Mouse (Mus musculus): ENCODE data around the gene Herpud1. TPM values are rescaled to one million over a fixed set of nuclear protein-coding genes. Genes with fewer than 3 reads are reported as not detected.
A peak's percentile ranks its signal among the peaks of the same experiment; 100 is the strongest.

Herpud1 gene
- total and polyA plus RNA-seq, 2 experiments from 2014 or later, result 131 to 177 TPM

DNA sequence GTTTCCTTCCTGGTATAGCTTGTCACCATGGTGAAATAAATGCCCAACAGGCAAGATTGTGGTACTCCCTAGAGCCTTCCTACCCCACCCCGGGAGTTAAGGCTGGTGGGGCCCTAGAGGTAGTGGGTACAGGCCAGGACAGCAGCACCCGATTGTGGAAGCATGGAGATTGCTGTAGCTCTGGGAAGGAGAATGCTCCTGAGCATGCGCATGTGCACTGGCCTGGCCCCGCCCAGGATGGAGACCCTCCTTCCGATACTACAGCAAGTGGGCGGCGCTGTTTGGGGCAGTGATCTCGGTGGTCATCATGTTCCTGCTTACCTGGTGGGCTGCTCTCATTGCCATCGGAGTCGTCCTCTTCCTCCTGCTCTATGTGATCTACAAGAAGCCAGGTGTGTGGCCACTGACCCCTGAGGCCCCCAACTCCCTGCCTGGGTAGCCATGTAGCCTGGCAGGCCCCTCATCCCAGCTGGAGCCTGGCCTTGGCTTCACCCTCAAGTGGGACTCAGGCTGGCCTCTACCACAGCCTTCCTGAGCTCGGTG lies 42.4 kb upstream of the Herpud1 start:
- Histone ChIP-seq H3K27me3 (ENCODE audit: control insufficient read depth, insufficient read depth, low read length) (no peaks in the 10 kb centered on the region), H3K4me2 (ENCODE audit: low read depth, low read length) (no peak overlapping the region)

DNA sequence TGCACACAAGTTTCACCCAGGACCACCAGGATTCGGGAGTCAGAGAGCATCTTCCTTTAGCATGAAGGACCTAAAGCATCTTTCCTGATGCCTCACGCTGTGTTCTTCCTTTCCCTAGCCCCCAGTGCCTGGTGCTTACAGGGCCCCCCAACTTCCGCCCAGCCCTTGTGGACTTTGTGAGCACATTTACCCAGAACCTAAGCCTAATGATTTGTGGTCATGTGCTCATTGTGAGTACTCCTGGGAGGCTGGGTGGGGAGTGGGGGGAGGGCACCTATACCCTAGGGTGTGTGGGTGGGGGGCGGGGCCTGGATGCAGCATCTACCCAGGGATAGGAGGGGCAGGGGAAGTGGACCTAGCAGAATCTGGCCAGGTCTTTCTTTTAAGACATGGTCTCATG lies 40.6 kb upstream of the Herpud1 start:
- H3K4me3 ChIP-seq (ENCODE audit: low read depth, low read length), result no peak overlapping the region
- no peaks in the 10 kb centered on the region for H3K27me3 ChIP-seq (ENCODE audit: control insufficient read depth, insufficient read depth, low read length)
- H3K27ac ChIP-seq (ENCODE audit: low read depth), result no peak overlapping the region
- ATAC-seq (ENCODE audit: insufficient read depth, low read depth) (no peak), DNase-seq (ENCODE audit: low spot score) (no peak)
- TF ChIP-seq EP300 (IDR thresholded peaks at IDR 0.05; ENCODE audit: low read depth) (no peak), CTCF (IDR thresholded peaks at IDR 0.05; ENCODE audit: low read depth) (no peak)
- H3K36me3 ChIP-seq (replicated peaks; ENCODE audit: control insufficient read depth, insufficient read depth, low read length), result no peaks in the 10 kb centered on the region
- H3K9me3 ChIP-seq (replicated peaks; ENCODE audit: control insufficient read depth, low read length), result no peaks in the 10 kb centered on the region
- H3K4me1 ChIP-seq (ENCODE audit: control insufficient read depth, insufficient read depth), result no peaks in the 10 kb centered on the region
- no peak overlapping the region for H3K9ac ChIP-seq (replicated peaks; ENCODE audit: low read depth, low read length)
- no peak overlapping the region for H3K4me2 ChIP-seq (ENCODE audit: low read depth, low read length)
- 84% methylated on average over 4 of the region's 4 CpGs for WGBS

More for the DNA sequence above, 42.4 kb upstream of the Herpud1 start:
- Histone ChIP-seq H3K4me1 (ENCODE audit: control insufficient read depth, insufficient read depth) (no peaks in the 10 kb centered on the region), H3K9ac (replicated peaks; ENCODE audit: low read depth, low read length) (no peak overlapping the region), H3K36me3 (replicated peaks; ENCODE audit: control insufficient read depth, insufficient read depth, low read length) (no peaks in the 10 kb centered on the region), H3K9me3 (replicated peaks; ENCODE audit: control insufficient read depth, low read length) (no peaks in the 10 kb centered on the region), H3K27ac (ENCODE audit: low read depth) (peak overlapping the region; percentile 43), H3K4me3 (ENCODE audit: low read depth, low read length) (no peak overlapping the region)
- TF ChIP-seq EP300 (IDR thresholded peaks at IDR 0.05; ENCODE audit: low read depth), result no peak
- TF ChIP-seq CTCF (IDR thresholded peaks at IDR 0.05; ENCODE audit: low read depth), result no peak
- DNase-seq (ENCODE audit: low spot score), result no peak
- WGBS, result 84% methylated on average over 11 of the region's 11 CpGs
- peak; percentile 25; the same call in 1 of the 2 replicates for ATAC-seq (ENCODE audit: insufficient read depth, low read depth)

DNA sequence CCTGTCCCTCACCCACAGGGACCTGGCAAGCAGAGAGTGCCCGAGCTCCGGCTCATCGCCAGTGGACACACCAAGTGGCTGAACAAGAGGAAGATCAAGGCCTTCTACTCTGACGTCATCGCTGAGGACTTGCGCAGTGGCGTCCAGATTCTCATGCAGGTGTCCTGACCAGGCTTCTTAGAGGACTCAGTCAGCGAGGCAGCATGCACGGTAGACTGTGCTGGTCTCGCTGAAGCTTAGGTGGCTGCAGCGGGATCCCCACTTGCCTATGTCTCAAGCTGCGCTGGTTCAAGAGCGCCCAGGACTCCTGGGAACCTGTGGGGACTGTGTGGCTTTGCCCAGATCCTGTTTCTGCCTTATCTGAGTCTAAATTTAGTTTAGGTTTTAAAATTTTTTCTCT lies 40.0 kb upstream of the Herpud1 start:
- H3K9me3 ChIP-seq (replicated peaks; ENCODE audit: control insufficient read depth, low read length), result no peaks in the 10 kb centered on the region
- no peak for TF ChIP-seq CTCF (IDR thresholded peaks at IDR 0.05; ENCODE audit: low read depth)
- no peak for TF ChIP-seq EP300 (IDR thresholded peaks at IDR 0.05; ENCODE audit: low read depth)
- no peak overlapping the region for H3K4me3 ChIP-seq (ENCODE audit: low read depth, low read length)
- H3K27me3 ChIP-seq (ENCODE audit: control insufficient read depth, insufficient read depth, low read length), result no peaks in the 10 kb centered on the region
- no peak for ATAC-seq (ENCODE audit: insufficient read depth, low read depth)
- no peaks in the 10 kb centered on the region for H3K4me1 ChIP-seq (ENCODE audit: control insufficient read depth, insufficient read depth)
- H3K4me2 ChIP-seq (ENCODE audit: low read depth, low read length), result no peak overlapping the region
- H3K9ac ChIP-seq (replicated peaks; ENCODE audit: low read depth, low read length), result no peak overlapping the region
- whole genome bisulfite sequencing, result 84% methylated on average over 13 of the region's 13 CpGs
- no peaks in the 10 kb centered on the region for H3K36me3 ChIP-seq (replicated peaks; ENCODE audit: control insufficient read depth, insufficient read depth, low read length)
- H3K27ac ChIP-seq (ENCODE audit: low read depth), result no peak overlapping the region
- DNase-seq (ENCODE audit: low spot score), result no peak

DNA sequence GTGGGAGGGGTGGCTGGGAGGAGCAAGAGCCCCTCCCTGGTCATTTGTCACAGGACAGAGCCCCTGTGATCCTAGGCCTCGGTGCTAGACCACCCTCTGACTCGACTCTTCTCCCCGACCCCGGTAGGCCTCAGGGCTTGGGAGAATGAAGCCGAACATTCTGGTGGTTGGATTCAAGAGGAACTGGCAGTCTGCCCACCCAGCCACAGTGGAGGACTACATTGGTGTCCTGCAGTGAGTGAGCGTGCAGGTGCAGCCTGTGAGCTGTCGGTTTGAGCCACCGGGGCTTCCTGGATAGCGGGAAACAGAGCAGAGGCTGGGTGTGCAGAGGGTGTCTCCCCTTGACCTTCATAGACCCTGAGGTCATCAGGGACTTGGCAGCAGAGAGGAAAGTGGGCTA lies 37.8 kb upstream of the Herpud1 start:
- H3K9ac ChIP-seq (replicated peaks; ENCODE audit: low read depth, low read length), result no peak overlapping the region
- H3K4me1 ChIP-seq (ENCODE audit: control insufficient read depth, insufficient read depth), result no peaks in the 10 kb centered on the region
- DNase-seq (ENCODE audit: low spot score) (peak; percentile 21), ATAC-seq (ENCODE audit: insufficient read depth, low read depth) (peak; percentile 33; the same call in 1 of the 2 replicates)
- WGBS, result 33% methylated on average over 9 of the region's 9 CpGs
- H3K27ac ChIP-seq (ENCODE audit: low read depth), result no peak overlapping the region
- no peak overlapping the region for H3K4me3 ChIP-seq (ENCODE audit: low read depth, low read length)
- TF ChIP-seq CTCF (IDR thresholded peaks at IDR 0.05; ENCODE audit: low read depth) (no peak), EP300 (IDR thresholded peaks at IDR 0.05; ENCODE audit: low read depth) (no peak)
- H3K9me3 ChIP-seq (replicated peaks; ENCODE audit: control insufficient read depth, low read length), result no peaks in the 10 kb centered on the region
- no peak overlapping the region for H3K4me2 ChIP-seq (ENCODE audit: low read depth, low read length)
- H3K36me3 ChIP-seq (replicated peaks; ENCODE audit: control insufficient read depth, insufficient read depth, low read length), result no peaks in the 10 kb centered on the region
- H3K27me3 ChIP-seq (ENCODE audit: control insufficient read depth, insufficient read depth, low read length), result no peaks in the 10 kb centered on the region

DNA sequence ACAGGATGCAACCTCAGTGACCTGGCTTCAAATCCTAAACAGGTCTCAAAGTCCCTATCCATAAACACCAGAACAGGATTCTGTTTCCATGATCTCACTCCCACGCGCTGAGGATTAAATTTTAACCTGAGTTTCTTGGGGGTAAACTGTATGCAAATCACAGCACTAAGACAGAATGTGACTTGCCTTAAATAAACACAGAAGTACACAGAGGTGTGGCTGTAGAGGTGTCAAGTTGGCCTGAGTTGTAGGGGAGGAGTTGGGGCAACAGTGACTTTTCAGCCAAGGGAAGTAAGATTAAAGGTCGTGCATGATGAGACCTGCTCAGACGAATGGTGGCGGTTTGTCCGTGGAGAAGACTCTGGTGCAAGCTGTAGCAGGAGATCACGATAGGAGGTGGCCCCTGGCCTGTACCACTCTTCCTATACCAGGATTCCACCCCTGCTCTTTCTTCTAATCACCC lies 32.1 kb upstream of the Herpud1 start:
- Histone ChIP-seq H3K27me3 (ENCODE audit: control insufficient read depth, insufficient read depth, low read length) (no peaks in the 10 kb centered on the region), H3K4me3 (ENCODE audit: low read depth, low read length) (no peak overlapping the region), H3K4me2 (ENCODE audit: low read depth, low read length) (no peak overlapping the region), H3K36me3 (replicated peaks; ENCODE audit: control insufficient read depth, insufficient read depth, low read length) (no peaks in the 10 kb centered on the region), H3K9me3 (replicated peaks; ENCODE audit: control insufficient read depth, low read length) (no peaks in the 10 kb centered on the region), H3K4me1 (ENCODE audit: control insufficient read depth, insufficient read depth) (peaks cover 35% of the 10 kb centered on the region), H3K9ac (replicated peaks; ENCODE audit: low read depth, low read length) (no peak overlapping the region), H3K27ac (ENCODE audit: low read depth) (peak overlapping the region; percentile 63)
- DNase-seq (ENCODE audit: low spot score) (no peak), ATAC-seq (ENCODE audit: insufficient read depth, low read depth) (no peak)
- TF ChIP-seq CTCF (IDR thresholded peaks at IDR 0.05; ENCODE audit: low read depth) (no peak), EP300 (IDR thresholded peaks at IDR 0.05; ENCODE audit: low read depth) (no peak)
- 61% methylated on average over 7 of the region's 7 CpGs for WGBS

DNA sequence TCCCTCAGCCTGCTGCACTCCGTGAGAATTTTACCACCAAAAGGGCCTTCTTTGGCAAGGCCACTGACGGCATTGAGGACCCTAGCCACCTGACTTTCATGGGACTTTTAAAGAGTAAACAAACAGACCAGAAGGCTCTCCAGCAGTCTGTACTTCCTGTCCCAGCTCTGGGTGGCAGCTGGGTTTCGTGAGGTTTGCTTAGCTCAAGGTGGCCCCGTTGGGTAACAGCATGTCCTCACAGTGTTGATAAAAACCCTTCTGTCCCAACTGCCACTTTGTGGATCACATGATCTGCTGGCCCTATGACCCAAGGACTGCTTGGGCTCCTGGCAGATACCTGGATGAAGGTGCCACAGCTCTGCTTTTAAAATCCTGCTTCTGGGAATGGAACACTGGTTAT lies 31.7 kb upstream of the Herpud1 start:
- Histone ChIP-seq H3K27me3 (ENCODE audit: control insufficient read depth, insufficient read depth, low read length) (no peaks in the 10 kb centered on the region), H3K27ac (ENCODE audit: low read depth) (peak overlapping the region; percentile 63), H3K9ac (replicated peaks; ENCODE audit: low read depth, low read length) (no peak overlapping the region), H3K9me3 (replicated peaks; ENCODE audit: control insufficient read depth, low read length) (no peaks in the 10 kb centered on the region), H3K4me1 (ENCODE audit: control insufficient read depth, insufficient read depth) (peaks cover 39% of the 10 kb centered on the region), H3K4me3 (ENCODE audit: low read depth, low read length) (no peak overlapping the region), H3K4me2 (ENCODE audit: low read depth, low read length) (no peak overlapping the region), H3K36me3 (replicated peaks; ENCODE audit: control insufficient read depth, insufficient read depth, low read length) (no peaks in the 10 kb centered on the region)
- ATAC-seq (ENCODE audit: insufficient read depth, low read depth) (no peak), DNase-seq (ENCODE audit: low spot score) (peak; percentile 23)
- 53% methylated on average over 4 of the region's 4 CpGs for WGBS
- TF ChIP-seq EP300 (IDR thresholded peaks at IDR 0.05; ENCODE audit: low read depth) (peak; percentile 42; the same call in 1 of the 2 replicates), CTCF (IDR thresholded peaks at IDR 0.05; ENCODE audit: low read depth) (no peak)

Measured in heart, postnatal 0 days (tissue).